Mouse (Mus musculus) regulatory T cell (primary cell): ENCODE results near the gene Prrx1.

Experiments
- in situ Hi-C: fragments of 300-600 bp; cut with MboI, MseI; formaldehyde crosslinking; loops from one replicate; pipeline ENCODE4 v1.15.1; 2025; ENCODE audit warnings: high pct_unique_total_duplicates

Gene Prrx1

DNA sequence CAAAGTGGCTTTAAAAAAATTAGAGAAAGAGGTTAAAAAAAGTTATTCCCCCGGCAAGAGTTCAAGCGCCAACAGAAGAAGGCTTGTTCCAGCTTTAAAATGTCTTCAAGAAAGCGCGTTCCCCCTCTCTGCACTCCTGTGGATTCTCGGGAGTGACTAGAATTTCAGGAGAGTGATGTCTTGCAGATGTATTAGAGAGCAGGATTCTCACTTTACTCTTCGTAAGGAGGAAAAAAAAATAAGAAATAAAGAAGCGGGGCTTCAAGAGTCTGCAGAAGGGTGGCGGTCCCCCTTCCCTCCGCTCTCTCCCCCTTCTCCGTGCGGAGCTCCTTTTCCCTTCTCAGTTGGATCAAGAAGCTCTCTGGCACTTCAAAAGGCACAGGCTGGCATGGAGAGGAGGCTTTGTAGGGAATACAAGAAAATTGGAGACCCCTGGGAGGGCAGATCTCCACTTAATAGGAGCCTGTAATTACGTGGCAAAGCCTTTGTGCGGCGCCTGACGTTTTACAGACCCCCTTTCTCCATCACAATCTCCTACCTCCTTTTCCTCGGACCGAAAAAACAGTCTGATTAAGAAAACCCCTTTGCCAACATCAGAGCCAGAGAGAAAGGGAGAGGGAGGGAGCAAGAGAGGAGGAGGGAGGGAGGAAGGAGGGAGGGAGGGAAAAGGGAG, at the start of gene Prrx1:
TSS of gene Prrx1 (minus strand) at position 610 of the 673 bp plus-strand sequence.
- in situ Hi-C loops: no loop called here

DNA sequence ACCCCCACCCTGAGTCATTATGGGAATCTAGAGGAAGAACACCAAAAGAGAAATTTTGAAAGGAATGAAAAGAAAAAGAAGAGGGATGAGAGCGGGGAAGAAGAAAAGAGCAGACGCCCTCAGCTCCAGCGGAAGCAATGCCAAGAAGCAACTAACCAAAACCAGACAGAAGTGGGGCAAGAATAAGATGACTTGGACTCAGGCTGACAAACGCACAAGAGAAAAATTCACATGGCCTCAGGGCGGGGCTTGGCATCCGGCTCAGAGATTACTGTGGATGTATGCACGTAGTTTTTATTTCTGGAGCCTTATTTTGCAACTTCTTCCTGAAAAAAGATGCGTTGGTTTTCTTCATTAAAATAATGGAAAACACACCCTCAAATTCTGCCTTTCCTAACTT, 48.7 kb upstream of the Prrx1 start:
- in situ Hi-C loops: no loop called here

DNA sequence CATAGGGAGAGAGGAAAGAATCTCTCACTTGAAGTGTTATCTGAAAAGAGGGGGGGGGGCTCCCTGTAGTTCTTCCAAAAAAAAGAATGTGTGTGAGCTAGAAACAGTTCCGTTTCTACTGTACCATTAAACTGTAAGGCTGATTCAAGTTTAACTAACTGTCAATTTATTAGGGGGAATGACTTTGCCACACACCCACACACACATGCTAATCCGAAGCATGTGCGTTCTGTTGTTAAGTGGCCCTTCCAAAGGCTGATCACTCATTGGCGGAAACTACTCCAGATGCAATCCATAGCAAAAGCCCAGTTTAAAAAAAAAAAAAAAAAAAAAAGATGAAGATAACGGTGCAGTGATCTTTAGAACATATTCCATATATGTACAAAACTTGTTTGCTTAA, 47.9 kb upstream of the Prrx1 start:
- in situ Hi-C loops: no loop called here

GRCm38 (mm10) chr1:163360796-163361195, 47.3 kb upstream of the Prrx1 start:
- in situ Hi-C loops: no loop called here

DNA sequence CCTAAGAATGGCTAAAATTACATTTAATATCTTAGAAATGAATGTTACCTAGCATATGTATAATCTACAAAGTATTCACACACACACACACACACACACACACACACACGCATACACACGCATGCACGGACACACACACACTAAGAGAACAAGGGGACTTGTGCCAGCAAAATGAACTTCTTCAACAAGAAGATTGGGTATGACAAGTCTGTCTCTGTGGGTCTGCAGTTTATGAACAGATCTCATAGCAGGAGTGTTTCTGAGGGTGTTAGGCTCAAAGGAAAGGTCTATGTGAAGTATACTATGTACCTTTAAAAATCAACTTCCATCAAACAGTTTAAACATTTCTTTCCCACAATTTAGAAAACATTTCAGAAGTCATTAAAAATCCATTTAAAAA, 46.0 kb upstream of the Prrx1 start:
- in situ Hi-C loops: no loop called here

DNA sequence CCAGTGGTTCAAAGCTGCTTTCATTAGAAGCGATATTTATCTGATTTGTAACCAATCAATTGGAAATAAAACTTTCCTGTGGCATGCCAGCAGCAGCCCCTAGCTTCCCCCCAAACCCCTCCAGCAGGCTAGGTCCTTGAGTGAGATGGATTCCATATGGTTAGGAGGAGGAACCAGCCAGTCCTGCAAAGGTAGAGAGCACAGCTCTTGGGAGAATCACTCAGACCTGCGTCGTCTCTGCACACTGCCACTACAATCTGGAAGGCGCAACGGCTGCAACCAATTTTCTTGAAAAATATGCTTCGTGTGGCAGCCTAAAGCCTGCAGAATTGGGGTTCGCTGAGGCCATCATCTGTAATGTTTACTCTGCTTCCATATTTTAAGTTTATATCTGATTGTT, 44.7 kb upstream of the Prrx1 start:
- in situ Hi-C loops: no loop called here

- in situ Hi-C loops: no loop called here
Observed at GRCm38 (mm10) chr1:163357733-163358132, 44.2 kb upstream of the Prrx1 start.

DNA sequence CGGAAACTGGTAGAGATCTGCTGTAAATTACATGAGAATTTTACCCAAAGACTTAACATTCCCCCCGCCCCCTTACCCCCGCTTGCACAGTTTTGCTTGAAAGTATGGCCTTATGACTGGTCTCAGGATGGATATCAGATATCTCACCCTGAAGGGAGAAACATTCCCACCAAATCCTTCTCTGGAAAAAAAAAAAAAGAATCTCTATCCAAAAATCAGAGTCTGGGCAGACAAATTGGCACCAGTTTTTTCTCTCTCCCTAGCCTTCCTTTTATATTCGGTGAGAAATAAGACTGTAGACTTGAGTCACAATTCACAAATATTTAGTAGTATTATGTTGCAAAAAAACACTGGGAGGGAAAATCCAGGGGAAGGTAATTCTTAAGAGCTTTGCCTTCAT, 42.7 kb upstream of the Prrx1 start:
- in situ Hi-C loops: no loop called here

GRCm38 (mm10) chr1:163355626-163356156, 42.2 kb upstream of the Prrx1 start:
- in situ Hi-C loops: no loop called here

DNA sequence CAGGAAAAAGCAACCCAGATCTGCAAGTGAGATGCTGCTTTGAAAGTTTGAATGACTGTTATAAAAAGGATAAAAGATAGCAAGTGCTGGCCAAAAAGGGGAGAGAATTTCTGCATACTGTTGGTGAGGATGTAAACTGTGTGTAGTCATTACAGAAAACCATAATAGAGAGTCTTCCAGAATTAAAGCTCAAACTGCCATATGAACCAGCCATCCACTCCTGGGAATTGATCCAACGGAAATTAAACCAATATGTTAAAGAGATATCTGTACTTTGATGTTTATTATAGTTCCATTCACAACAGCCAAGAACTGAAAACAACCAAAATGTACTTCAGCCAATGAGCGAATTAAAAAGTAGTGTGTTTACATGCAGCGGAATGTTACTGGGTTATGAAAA, 37.5 kb upstream of the Prrx1 start:
- in situ Hi-C loops: no loop called here

GRCm38 (mm10) chr1:163345541-163345940, 32.0 kb upstream of the Prrx1 start:
- in situ Hi-C loops: no loop called here

DNA sequence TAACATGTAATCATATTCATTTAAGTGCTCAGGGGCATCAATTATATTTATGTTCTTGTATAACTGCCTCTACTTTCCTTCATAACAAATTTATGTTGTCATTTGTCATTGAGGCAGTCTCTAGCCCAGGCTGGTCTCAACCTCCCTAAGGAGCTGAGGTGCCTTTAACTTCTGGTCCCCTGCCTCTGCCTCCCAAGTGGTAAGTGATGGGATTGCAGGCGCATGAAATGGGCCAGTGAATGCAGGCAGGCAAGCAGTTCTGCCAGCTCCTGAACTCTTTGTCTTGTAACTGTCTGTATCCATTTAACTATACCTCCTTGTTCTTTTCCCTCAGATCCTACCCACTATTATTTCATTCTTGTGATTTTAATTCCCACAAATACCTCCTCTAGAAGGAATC, 31.4 kb upstream of the Prrx1 start:
- in situ Hi-C loops: no loop called here

- in situ Hi-C loops: no loop called here
Observed at GRCm38 (mm10) chr1:163339219-163339561, 25.7 kb upstream of the Prrx1 start.

DNA sequence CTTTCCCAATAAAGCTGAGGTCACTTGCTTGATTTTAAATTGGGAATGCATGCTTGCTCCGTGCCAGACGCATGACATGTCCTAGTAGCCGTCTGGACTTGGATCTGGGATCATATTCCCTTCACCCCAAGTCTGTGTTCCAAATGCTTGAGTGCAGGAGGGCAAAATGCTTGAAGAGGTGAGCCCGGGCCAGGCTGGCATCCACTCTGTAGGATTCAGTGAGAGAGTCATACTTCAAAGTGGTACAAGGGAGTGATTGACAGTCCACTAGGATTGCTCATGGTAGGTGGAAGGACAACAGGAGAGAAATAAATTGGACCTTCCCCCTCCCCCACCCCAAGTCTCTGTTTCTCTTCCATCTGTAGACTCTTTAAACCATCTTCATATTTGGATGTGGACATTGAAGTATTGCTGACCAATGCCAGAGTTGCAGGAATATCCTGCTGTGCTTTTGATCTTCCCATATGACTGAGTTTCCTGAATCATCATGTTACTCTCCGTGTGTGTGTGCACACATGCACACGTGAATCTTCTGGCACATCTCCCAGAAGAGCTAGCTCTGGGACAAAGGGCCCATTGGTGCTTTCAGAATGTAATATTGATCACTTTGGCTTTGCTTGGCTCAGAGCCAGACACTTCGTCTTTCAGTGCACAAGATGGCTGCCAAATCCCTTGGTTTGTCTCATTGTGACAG, 25.2 kb upstream of the Prrx1 start:
- in situ Hi-C loops: no loop called here

DNA sequence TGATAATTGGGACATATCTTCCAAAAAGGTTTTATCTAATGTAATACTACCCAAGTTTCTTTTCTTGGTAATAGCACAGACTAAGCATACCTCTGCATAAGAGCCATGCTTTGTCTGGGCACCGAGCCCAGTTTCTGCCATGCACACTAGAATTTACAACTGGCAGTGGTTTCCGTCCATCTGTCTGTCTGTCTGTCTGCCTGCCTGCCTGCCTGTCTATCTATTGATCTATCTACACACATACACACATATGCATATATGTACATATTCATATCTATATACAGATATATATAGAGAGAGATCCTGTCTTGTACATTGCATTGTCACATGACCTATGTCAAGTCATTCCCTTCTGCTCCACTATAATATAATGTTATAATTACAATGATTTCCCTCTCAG, 24.3 kb upstream of the Prrx1 start:
- in situ Hi-C loops: no loop called here

- in situ Hi-C loops: no loop called here
Observed at GRCm38 (mm10) chr1:163327279-163327678, 13.8 kb upstream of the Prrx1 start.

- in situ Hi-C loops: no loop called here
Observed at GRCm38 (mm10) chr1:163319669-163320571, 6.4 kb upstream of the Prrx1 start.

- in situ Hi-C loops: no loop called here
Observed at GRCm38 (mm10) chr1:163316920-163317319, 3.4 kb upstream of the Prrx1 start.

DNA sequence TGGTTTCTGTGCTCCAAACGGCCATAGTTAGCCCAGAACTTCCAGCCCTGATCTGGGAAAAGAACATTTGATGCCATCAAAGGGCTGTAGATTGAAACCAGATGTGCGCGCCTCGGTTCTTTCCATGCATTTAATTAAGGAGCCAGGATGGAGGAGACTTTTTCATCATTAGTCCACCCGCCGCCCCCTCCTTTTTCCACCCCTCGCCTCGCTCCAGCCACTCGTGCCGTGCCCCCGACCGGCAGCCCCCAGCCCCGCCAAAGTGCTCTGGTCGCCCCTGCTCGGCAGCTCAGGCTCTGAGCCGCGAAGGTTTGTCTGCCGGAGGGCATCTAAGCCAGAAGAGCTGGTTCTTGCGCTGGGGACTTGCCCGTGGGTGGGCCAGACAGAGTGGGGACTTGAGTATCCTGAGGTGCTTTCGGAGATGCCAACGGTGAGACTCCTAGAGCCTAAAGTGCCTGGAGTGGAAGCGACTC, 1.4 kb upstream of the Prrx1 start:
- in situ Hi-C loops: no loop called here

DNA sequence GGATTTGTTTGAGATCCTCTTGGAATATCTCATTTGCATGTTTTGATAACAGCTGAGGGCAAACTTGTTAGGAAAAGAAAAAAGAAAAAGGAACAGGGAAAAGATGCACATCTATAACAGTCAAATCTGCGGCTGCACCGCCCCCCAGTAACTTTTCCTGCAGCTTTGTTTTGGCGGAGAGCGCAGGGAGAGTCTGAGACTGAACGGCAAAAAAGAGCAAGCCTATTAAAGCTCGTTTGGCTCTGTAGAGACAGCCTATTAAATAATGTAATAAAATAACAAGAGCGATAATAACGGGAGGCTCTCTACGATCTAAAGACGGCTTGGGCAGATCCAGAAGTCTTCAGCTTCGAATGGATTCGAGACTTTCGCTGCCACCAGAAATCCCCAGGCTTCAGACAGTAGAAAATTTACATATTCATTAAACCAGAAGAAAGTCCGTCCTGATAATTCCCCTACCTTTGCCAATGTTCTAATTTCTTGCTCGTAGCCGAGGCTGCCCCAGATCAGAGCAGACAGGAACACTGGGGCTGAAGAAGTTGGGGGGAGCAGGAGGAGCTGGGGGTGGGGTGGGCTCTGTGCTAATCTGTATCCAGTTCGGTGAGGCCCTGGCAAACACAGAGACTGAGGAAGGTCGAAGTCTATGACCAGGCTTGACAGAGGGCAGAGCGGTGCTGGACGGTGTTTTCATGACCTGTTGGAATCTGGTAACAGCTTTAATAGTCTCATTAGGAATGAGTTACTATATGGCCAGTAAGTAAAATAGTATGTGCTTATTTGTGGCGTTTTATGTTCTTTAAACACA, 613 bp upstream of the Prrx1 start:
- in situ Hi-C loops: no loop called here
